Mouse (Mus musculus) limb, embryonic 14.5 days (tissue): ENCODE data around the gene Dock7. TPM values are rescaled to one million over a fixed set of nuclear protein-coding genes. Genes with fewer than 3 reads are reported as not detected.

Experiments used
- ATAC-seq: fragments of 200-750 bp; cut with Nextera tagmentation; 2 replicates; pipeline ENCODE4 v1.8.0; 2017; ENCODE audit warnings: low read depth, moderate number of reproducible peaks, moderate TSS enrichment; ENCODE audit not compliant: low FRiP score
- DNase-seq: peaks from one replicate; pipeline ENCODE4 v3.0.0-alpha.2; 2015; ENCODE audit warnings: low spot score
- H3K27ac ChIP-seq: fragments of 300-500 bp; sonication (generic); replicated peaks from 2 replicates; pipeline ENCODE4 v1.5.1; 2014; ENCODE audit warnings: low read depth, mild to moderate bottlenecking, low read length, moderate library complexity, mixed read lengths
- H3K27me3 ChIP-seq: fragments of 300-500 bp; sonication (generic); 2 replicates; pipeline ENCODE4 v1.6.1; 2014; ENCODE audit warnings: low read length, mixed read lengths; ENCODE audit not compliant: control insufficient read depth, insufficient read depth
- H3K36me3 ChIP-seq: fragments of 300-500 bp; sonication (generic); 2 replicates; pipeline ENCODE4 v1.6.1; 2014; ENCODE audit warnings: mild to moderate bottlenecking, low read length, moderate library complexity, mixed read lengths; ENCODE audit not compliant: control insufficient read depth, insufficient read depth
- H3K4me1 ChIP-seq: fragments of 300-500 bp; sonication (generic); 2 replicates; pipeline ENCODE4 v1.6.1; 2014; ENCODE audit warnings: antibody characterized with exemption, low read length, mixed read lengths; ENCODE audit not compliant: control insufficient read depth, insufficient read depth
- H3K4me2 ChIP-seq: fragments of 300-500 bp; sonication (generic); replicated peaks from 2 replicates; pipeline ENCODE4 v1.6.1; 2014; ENCODE audit warnings: low read depth, mild to moderate bottlenecking, low read length, moderate library complexity; ENCODE audit not compliant: severe bottlenecking
- H3K4me3 ChIP-seq: fragments of 300-500 bp; sonication (generic); replicated peaks from 2 replicates; pipeline ENCODE4 v1.5.1; 2014; ENCODE audit warnings: low read length
- H3K9ac ChIP-seq: fragments of 300-500 bp; sonication (generic); 2 replicates; pipeline ENCODE4 v1.6.1; 2014; ENCODE audit warnings: mild to moderate bottlenecking, low read depth, low read length, moderate library complexity; ENCODE audit not compliant: severe bottlenecking
- H3K9me3 ChIP-seq: fragments of 300-500 bp; sonication (generic); 2 replicates; pipeline ENCODE4 v1.6.1; 2016; ENCODE audit warnings: low read length; ENCODE audit not compliant: control insufficient read depth
- POLR2A ChIP-seq: fragments of 200-500 bp; IDR thresholded peaks from 2 replicates; pipeline ENCODE4 v1.8.0; 2012; ENCODE audit warnings: inconsistent platforms, mild to moderate bottlenecking, moderate library complexity, borderline replicate concordance; ENCODE audit not compliant: insufficient read depth, insufficient read length; ENCODE audit errors: extremely low read depth
- WGBS: fragments of 180-500 bp; shearing (Covaris S2); extraction: QIAGEN DNeasy Blood & Tissue Kit; methylation state at CpG from one replicate; pipeline ENCODE4 v1.1.7; 2014; 5-methylcytosine and 5-hydroxymethylcytosine counted together
- polyA plus RNA-seq, 2 experiments: library from polyadenylated mRNA; depleted of rRNA in 1 of 2; stranded (reverse) in 1 of 2; unstranded in 1 of 2; fragments of >200 nt; fragmentation: Nextera tagmentation in 1 of 2; extraction: Ambion mirVana in 1 of 2; gene quantifications; 2 replicates each; pipeline versions ENCODE4 v1.2.1 to v1.2.3; 2012 to 2014

Dock7 gene
- polyA plus RNA-seq, 2 experiments, result 73.2 to 154 TPM

DNA sequence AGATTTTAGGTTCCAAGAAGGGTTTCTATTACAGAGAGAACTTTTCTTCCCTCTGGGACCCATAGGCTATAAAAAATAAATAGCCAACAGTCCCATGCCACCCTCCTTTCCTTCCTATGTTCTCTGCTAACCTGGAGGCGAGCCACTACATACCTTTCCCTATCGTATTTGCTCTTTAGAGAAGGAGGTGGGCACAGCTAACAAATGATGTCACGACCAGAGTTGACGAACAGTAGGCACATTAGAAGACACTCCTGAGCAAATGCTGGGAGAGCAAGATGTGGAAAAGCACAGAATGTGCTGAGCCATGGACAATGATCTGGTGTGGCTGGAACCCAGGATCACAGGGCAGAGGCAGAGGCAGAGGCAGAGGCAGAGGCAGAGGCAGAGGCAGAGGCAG is 30.7 kb upstream of the Dock7 start:
- H3K4me1 ChIP-seq, result no peaks in the 10 kb centered on the region

DNA sequence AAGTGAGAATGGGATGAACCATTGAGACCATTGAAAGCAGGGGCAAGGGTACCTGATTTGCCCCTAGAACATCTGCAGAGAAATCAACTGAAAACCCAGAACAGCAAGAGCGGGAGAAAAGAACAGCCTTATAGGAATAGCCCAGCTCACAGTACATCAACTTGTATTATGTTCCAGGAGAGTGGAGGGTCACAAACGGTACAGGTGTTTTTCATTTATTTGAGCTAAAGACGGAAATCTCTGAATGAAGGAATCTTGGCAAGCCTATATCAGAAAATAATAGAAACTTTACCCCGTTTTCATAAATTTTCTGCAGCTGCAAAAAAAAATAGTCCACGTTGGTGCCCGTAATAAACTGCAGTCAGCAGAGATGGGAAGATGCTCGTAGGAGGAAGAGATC is 22.6 kb upstream of the Dock7 start:
- no peaks in the 10 kb centered on the region for H3K9me3 ChIP-seq
- WGBS, result 39% methylated on average over 7 of the region's 7 CpGs
- DNase-seq (peak; percentile 59), ATAC-seq (no peak)
- H3K36me3 ChIP-seq, result no peaks in the 10 kb centered on the region
- peaks cover 3% of the 10 kb centered on the region for H3K4me1 ChIP-seq
- no peak overlapping the region for H3K4me2 ChIP-seq
- no peaks in the 10 kb centered on the region for H3K27me3 ChIP-seq
- TF ChIP-seq POLR2A, result no peak
- no peak overlapping the region for H3K27ac ChIP-seq
- H3K9ac ChIP-seq, result no peak overlapping the region
- H3K4me3 ChIP-seq, result no peak overlapping the region

More for the DNA sequence above, 30.7 kb upstream of the Dock7 start:
- H3K36me3 ChIP-seq, result no peaks in the 10 kb centered on the region
- ATAC-seq (no peak), DNase-seq (no peak)
- WGBS, result 56% methylated on average over 4 of the region's 4 CpGs
- no peaks in the 10 kb centered on the region for H3K9me3 ChIP-seq
- H3K9ac ChIP-seq, result no peak overlapping the region
- no peak for TF ChIP-seq POLR2A
- H3K27me3 ChIP-seq, result no peaks in the 10 kb centered on the region
- H3K4me3 ChIP-seq, result no peak overlapping the region
- no peak overlapping the region for H3K4me2 ChIP-seq
- no peak overlapping the region for H3K27ac ChIP-seq

DNA sequence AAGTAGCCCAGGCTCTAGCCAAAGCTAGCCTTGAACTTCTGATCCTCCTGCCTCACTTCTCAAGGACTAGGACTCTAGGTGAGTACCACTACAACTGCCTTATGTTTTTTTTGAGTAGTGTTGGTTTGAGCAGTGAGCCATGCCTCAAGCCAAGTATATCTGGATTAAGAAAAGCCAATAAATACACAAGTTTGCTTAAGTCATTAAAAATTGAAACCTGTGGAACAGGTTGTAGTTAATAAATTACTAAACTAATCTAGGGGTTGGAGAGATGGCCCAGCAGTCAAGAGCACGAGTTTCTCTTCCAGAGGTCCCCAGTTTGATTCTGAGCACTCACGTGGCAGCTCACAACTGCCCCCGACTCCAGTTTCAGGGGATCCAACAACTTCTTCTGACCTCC is 20.9 kb upstream of the Dock7 start:
- ATAC-seq (no peak), DNase-seq (no peak)
- peaks cover 3% of the 10 kb centered on the region for H3K4me1 ChIP-seq
- whole genome bisulfite sequencing, result 86% methylated on average over 3 of the region's 3 CpGs
- no peak overlapping the region for H3K27ac ChIP-seq
- H3K4me2 ChIP-seq, result no peak overlapping the region
- no peaks in the 10 kb centered on the region for H3K36me3 ChIP-seq
- H3K4me3 ChIP-seq, result no peak overlapping the region
- H3K9me3 ChIP-seq, result no peaks in the 10 kb centered on the region
- H3K9ac ChIP-seq, result no peak overlapping the region
- TF ChIP-seq POLR2A, result no peak
- no peaks in the 10 kb centered on the region for H3K27me3 ChIP-seq

GRCm38 (mm10) chr4:99141171-99141570 is 20.5 kb upstream of the Dock7 start:
- Histone ChIP-seq H3K27me3 (no peaks in the 10 kb centered on the region), H3K36me3 (no peaks in the 10 kb centered on the region), H3K4me1 (peaks cover 3% of the 10 kb centered on the region), H3K4me3 (no peak overlapping the region), H3K27ac (no peak overlapping the region), H3K4me2 (no peak overlapping the region), H3K9ac (no peak overlapping the region), H3K9me3 (no peaks in the 10 kb centered on the region)
- ATAC-seq (no peak), DNase-seq (no peak)
- no peak for TF ChIP-seq POLR2A
- 82% methylated on average over 1 of the region's 1 CpGs for WGBS

- ATAC-seq (no peak), DNase-seq (no peak)
- no peak overlapping the region for H3K4me2 ChIP-seq
Measured at GRCm38 (mm10) chr4:99137986-99138641, 17.4 kb upstream of the Dock7 start.

More at GRCm38 (mm10) chr4:99137986-99138641, 17.4 kb upstream of the Dock7 start:
- Histone ChIP-seq H3K36me3 (no peaks in the 10 kb centered on the region), H3K9ac (no peak overlapping the region), H3K27ac (no peak overlapping the region), H3K27me3 (no peaks in the 10 kb centered on the region), H3K4me1 (no peaks in the 10 kb centered on the region), H3K4me3 (no peak overlapping the region), H3K9me3 (no peaks in the 10 kb centered on the region)
- no peak for TF ChIP-seq POLR2A
- WGBS, result 92% methylated on average over 8 of the region's 8 CpGs
